Mouse (Mus musculus) v-Abl transformed pro-B cells (cell line): ENCODE measurements around the gene Mllt3.

Source experiments
- in situ Hi-C, 2 experiments: fragments of 400-800 bp; cut with MboI; formaldehyde crosslinking; loops; one replicate each; pipeline ENCODE4 v1.15.1; 2025; ENCODE audit not compliant: unreplicated experiment in 2 of 2

The Mllt3 gene

DNA sequence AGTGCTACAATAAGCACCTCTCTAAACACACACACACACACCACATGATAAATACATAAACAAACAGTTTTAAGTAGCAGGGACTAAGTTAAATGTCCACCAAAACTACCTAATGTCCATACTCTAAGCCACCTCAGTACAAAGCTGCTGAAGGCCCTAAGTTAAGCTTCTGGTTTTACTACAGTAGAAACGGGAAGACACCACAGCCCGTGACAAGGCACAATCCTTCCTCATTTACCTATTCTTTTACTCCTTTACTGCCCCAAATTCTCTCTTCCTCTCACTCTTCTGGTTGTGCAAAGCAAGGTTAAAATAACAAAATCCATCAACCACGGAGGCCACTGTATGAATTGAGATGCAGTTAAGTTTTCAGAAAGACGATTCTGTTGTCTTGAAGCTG lies 130.6 kb downstream of the Mllt3 start:
- in situ Hi-C loops: loop anchor here in 1 of 2 experiments (10.0 kb wide), 1 partner anchor 538 kb away; no protein-coding TSS in a partner anchor

DNA sequence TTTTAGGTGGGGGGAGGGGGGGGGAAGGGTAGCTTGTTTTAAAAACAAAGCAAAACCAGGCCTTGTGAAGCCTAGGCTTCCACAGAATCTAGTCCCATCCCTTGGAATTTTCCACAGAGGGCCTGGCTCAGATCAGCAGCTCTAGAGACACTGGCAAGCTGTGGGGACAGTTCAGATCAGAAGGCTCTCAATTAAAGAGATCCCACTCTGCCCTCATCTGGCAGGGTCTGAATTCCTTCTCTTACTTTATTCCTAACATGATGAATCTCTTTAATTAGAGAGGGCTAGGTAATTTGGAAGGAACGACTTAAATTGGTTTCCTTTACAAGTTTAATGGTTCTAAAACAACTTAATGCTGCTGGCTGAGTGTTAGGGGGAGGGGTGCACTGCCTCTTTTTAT lies 132.0 kb downstream of the Mllt3 start:
- in situ Hi-C loops: loop anchor here in 1 of 2 experiments (10.0 kb wide), 1 partner anchor 536 kb away; no protein-coding TSS in a partner anchor

DNA sequence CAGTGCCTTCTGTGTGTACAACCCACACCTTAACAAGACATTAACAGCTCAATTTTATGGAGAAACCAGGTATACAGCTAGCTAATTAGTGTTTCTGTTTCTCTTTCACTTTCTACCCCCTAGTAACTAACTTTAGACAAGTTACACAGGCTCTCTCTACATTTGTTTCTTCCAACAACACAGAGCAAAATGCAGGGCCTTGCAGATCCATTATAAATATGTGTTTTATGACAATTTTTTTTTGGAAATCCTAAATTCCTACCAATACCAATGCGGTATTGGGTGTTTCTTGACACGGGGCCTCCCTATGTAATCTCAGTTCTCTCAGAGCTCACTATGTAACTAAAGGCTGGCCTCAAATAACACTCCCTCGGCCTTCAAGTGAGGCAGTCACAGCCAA lies 139.7 kb downstream of the Mllt3 start:
- in situ Hi-C loops: no loop called here

DNA sequence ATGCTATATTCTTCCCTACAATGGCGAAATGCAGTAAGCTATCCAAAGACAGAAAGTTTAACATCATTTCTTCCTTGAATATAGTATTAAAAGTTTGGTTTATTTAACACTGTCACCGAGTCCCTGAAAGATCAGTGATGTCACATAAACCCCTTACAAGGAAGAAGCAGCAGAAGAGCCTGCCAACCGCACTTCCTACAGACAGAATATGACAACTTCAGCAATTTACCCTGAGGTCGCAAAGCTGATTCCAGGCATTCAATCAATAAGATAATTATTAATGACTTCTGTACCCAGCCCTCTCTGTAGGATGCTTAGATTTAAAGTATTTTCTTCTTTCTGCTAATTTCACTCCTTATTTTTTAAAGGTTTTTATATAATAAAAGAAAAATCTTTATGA lies 140.2 kb downstream of the Mllt3 start:
- in situ Hi-C loops: no loop called here

DNA sequence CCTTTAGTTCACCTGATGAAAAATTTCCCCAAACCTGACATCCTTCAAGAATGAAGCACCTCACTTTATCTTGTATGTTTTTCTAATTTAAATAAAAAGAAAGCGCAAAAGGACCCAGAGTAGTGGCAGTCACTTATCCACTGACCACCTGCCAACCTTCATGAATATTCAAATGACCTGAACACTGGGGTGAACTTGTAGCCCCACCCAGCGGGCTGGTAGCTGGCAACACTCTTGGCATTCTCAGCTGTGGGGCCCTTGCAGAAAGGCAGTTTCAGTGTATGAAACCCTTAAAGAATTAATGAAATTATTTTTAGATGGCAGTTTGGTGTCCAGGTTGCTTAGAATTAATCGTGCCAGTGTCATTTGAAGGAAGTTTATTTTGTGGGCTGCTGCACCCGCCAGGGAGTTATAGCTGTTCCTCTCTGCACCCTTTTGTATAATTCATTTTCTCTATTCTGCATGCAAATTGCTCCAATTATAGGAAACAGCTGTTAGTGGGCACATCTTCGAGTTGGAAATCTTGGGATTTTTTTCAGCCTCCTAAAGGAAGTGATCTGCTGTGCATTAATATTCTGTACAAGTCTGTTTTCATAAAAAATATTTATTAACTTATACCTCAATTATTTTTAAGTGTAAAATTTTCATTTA lies 149.8 kb downstream of the Mllt3 start:
- in situ Hi-C loops: no loop called here

DNA sequence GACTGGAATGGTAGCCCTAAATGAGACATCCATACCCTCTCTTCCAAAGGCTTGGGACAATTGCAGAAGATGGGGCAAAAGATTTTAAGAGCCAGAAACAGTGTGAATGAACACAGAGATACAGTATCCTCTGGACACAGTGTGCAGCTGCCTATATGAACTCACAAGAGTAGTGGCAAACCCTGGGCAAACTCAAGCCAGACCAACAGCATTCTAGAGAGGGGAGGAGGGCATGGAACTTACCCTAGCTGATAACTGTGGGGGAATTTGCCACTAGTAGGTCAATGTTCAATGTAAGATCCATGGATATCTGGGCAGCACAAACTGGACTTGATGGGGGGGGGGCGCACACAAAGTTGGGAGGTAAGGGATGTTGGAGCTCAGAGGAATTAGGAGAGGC lies 151.2 kb downstream of the Mllt3 start:
- in situ Hi-C loops: no loop called here

DNA sequence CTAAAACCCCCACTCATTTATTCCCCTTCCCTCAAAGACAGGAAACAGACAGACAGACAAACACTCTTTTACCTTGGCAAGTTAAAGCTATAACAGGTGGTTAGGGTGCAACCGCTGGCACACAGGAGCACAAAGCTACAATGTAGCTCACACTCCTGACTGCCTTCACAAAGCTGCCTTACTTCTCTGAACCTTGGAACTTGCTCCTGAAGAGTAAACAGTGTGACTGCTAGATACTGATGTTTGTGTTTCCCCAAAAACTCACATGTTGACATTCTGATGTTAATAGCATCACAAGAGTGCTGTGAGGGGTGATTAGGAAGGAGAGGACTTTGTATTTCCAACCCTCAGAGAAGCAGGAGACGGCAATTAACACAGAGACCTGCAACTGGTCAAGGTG lies 151.6 kb downstream of the Mllt3 start:
- in situ Hi-C loops: no loop called here

DNA sequence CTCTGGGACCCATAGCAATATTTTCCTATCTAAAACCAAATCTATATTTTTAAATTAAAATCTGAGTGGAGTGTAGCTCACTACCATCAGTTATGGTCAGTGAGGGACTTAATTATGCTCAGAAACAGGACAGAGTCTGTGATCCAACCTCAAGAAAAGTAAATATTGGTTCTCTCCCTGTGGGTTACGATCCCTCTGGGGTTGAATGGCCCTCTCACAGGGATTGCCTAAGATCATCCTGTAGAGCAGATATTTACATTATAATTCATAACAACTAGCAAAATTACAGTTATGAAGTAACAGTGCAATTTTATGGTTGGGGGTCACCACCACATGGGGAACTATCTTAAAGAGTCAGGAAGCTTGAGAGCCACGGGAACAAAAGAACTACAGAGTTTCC lies 152.9 kb downstream of the Mllt3 start:
- in situ Hi-C loops: no loop called here

DNA sequence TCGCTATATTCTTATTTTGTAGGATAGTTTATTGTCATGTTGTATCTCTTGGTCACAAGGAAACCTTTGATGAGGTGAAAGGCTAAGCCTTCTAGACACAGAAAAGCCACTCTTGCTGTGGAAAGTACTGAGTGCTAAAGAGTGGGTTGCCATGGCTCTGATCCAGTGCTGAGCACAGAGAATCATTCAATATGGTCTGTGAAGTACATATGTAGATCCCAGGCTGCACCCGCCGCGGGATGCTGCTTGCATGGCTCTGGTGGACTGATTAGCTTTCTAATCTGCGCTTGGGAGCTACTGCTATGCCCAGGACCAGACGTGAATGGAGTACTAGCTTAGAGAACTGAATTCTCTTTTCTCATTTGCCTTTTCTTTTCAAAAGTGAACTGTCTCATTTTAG lies 154.5 kb downstream of the Mllt3 start:
- in situ Hi-C loops: no loop called here

DNA sequence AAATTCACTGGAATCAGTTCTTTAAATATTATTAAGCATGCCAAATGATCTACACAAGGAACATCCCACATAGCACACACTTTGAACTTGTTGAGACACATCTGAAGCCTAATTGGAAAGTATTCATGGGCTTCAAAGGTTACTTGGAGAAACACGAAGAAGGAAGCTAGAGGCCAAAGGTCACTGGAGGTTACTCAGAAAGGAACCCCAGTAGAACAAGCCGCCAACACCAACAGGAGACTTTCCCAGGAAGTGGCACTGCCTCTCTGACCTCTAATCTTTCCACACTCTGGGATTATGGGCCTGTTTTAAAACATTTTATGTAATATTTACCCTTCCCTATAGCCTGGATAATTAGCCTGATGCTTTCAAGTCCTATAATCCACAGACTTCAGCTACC lies 162.6 kb downstream of the Mllt3 start:
- in situ Hi-C loops: no loop called here

DNA sequence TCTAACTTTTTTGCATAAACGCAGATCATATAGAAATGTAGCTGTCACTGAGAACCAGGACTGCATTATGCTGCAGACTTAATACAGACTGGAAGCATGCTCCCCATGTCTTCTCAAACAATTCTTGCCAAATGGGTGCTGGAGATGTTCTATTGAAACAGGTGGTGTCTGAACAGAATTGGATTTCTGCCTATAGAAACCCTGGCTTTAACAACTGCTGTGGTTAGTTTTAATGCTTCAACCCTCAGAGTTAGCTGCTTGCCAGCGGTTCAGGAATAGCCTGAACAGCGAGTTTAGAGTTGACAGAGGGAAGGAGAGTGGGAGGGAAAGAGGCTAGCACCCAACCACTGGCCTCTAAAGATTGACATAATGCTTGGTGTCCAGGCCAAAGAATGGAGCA lies 166.6 kb downstream of the Mllt3 start:
- in situ Hi-C loops: no loop called here

DNA sequence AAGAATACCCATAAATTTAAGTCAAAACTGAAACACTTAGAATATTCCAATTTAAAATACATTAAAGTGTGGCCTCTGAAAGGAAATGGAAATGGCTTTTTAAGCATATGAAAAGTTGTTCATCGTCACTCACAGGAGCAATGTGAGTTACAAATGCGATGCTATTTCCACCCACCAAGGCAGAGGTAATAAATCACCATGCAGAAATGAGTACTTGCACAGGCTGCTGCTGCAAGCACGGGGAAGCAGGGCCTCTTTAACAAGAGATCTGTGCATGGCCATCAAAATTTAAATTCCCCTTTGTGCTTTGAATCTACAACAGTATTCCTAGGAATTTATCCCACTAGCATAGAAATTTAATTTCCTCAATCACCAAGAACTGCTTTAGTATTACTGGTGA lies 167.3 kb downstream of the Mllt3 start:
- in situ Hi-C loops: no loop called here

DNA sequence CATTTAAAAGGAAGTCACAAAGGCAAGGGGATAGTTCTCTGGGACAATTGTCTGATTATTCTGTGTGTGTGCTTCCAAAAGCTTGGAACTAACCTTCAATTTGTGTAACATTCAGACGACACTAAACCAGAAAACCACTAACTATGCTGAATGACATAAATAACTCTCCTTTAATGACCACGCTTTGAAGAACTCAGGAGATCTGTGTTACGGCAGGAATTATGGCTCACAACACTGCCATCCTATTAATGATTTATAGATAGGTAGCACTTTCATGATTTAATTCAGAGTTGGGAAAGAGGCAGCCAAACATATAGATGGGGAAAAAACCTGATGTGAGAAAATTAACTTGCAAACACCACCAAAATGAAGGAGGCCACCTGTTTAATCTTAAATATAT lies 168.1 kb downstream of the Mllt3 start:
- in situ Hi-C loops: no loop called here

DNA sequence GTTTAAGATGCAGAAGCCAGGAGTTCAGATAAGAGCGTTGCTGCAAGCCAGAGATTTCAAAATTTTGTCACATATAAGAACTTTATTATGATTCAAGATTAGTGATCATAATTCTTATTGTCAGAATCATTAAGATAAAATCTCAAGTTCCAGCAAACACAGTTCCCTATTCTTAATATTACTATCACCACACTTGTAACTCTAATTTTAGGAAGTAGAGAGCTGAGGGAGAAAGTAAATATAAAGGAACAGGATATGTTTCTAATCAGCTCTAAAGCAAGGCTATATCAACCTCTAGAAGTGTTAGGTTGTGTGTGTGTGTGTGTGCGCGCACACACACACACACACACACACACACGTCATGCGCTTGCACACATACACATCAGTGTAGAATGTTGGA lies 170.0 kb downstream of the Mllt3 start:
- in situ Hi-C loops: no loop called here

DNA sequence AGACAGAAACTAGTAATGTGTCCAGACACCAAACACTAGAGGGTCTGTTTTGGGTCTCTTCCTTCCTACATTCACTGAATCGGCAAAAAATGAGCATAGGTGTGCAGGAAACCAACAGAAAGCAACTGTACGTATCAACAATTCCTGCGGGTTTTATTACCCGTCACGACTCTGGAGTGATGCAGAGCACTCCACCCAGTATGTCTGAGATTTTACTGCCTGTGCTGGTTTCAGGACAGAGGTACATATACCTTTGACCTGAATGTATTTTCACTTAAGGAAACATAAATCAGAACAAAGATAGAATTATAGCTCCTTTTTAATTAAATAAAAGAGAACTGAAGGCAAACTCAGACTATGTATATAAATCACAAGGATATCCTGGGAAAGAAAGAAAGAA lies 172.4 kb downstream of the Mllt3 start:
- in situ Hi-C loops: no loop called here

DNA sequence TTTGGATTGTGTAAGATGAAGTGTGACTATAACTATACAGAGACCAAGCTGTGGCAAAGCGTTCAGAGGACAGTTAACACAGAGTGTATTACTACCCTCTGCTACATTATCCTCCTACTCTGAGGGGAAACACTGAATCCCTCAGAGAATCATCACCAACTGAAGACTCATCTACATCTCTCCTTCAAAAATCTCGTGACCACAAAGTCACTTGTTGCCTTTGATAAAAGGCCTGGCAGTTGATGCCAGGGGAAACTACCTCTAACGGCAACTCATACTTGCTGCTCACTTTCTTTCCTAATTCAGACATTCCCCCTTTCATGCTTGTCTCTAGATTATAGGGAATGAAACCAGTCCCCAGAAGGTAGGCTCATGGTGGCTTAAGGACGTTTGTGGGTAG lies 174.0 kb downstream of the Mllt3 start:
- in situ Hi-C loops: no loop called here

DNA sequence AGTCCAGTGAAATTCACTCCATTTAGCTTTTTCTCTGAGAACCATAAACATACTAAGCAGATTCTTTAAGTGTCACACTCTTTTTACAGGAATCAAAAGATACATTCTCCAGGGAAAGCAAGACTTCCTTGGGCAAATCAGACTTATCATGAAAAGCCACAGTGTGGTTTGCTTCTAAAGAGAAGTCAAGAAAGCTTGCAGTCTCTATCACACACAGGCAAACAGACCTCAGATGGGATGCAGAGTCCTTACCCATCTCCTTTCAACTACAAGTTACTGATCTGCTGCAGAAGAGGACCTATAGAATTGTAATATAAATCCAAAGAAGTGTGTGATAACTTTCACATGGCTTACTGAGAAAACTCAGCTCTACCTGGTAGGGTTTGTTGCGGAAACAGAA lies 175.2 kb downstream of the Mllt3 start:
- in situ Hi-C loops: no loop called here

DNA sequence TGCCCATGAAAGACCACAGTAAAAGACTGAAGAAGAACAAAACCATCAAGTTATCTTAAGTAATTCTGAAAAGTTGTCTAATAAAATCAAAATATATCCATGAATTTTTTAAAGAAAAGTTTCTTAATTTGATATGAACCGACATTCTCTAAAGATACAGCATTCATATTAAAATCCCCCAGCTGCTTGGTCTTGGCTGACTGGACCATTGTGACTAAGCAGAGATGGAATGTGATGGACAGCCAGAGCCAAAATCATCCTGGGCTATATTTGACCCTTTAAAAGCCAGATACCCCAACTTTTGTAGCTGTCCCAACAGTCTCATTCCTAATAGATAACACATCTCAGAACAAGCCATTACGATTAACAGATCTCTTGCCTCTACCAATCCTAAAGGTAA lies 180.7 kb downstream of the Mllt3 start:
- in situ Hi-C loops: no loop called here

DNA sequence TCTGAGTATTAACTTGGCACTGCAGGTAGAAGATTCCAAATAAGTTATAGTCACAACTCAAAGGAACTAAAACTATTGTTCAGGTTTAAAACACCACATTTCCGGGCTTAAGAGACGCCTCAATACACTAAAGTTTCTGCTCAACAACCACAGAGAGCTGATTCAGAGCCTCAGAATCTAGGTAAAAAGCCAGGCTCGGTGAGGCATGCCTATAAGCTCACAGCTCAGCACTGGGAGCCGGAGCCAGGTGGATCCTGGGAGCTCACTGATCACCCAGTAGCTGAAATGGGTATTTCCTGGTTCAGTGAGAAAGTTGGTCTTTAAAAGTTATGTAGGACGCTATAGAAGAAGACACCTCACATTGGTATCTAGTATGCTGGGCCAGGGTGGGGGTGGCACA lies 183.1 kb downstream of the Mllt3 start:
- in situ Hi-C loops: no loop called here

DNA sequence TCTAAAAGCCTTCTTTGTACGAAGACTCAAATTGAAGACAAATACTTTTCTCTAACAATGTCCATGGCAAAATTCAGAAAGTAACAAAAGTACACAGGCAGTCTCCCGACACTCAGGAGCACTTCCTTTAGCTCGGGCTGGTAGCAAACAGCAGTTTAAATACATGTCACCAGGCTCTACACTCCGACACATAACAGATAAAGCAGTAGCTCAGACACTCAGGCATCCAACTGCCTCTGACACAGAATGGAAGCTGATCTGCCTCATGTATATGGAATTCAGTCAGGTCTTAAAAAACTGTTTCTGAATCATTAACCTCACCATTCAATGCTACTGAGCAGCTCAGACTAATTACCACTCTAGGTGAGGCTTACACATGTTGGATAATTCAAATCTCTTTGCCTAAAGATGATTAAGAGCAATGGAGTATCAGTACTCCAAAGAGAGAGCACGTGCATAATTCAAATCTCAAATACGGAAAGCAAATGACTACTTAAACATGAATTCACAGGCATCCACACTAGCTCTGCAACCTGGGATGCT lies 188.4 kb downstream of the Mllt3 start:
- in situ Hi-C loops: no loop called here

DNA sequence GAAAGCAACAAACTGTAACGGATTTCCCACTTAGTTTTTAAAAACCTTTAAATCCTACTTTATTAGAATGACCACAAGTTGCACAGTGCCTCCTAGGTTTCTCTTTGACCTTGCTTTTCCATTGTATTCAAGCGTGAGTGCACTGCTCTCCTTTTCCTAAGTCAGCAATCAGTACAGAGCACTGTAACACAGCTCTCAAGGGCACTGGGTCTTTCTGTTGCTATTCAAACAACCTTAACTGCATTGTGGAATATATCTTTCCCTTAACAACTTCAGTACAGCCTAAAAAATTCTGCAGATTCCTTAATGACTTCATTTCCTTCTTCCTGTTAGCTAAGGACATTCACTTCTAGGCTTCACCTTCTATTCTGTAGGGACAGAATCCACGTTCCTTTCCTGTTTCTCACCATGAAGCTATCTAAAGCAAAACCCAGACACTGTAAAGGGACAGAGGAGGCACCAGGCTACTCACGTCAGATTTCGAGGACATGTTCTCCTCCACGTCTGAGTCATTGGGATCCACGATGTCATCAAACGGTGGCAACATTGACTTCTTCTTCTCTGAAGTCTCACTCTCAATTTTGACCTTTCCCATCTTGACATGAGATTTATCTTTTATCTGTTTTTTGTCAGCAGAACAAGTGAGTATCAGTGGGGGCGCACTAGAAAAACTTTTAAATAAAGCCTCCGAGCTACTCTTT lies 192.8 kb downstream of the Mllt3 start:
- in situ Hi-C loops: no loop called here

DNA sequence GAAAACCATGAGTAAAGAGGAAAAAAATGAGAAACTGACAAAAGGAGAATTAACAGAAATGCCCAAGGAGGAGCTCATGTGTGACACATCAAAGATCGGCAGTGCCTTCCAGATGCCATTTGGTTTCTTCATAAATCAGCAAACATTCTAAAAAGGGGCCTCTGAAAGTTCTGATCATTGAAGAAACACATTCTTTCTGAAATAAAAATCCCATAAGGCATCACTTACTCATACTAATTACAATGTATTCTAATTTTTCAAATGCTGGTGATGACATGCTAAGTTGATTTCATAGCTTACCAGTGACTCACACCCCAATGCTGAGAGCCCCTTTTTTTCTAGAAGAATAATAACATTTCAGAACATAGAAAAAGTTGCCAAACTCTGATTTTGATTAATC lies 194.4 kb downstream of the Mllt3 start:
- in situ Hi-C loops: no loop called here
